Mouse (Mus musculus): ENCODE results near the gene Actg1.

DNA sequence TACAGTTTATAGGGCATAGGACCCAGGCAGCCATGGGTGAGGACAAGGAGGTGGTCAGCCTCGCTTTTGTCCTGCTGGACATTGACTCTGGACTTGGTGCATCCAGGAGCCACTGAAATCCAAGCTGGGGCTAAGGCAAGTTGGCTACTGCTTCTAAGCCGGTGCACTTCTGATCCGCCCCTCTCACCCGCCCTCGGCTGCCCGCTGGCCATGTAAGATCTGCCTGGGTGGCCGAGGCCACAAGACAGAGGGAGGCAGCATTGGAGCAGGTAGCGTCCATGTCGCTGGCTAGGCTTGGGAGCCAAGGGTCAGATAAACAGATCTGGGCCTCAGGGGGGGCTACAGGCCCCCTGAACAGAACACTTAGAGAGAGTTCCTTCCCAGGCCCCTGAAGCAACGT lies 13.0 kb upstream of the Actg1 start, which contains the start of gene Fscn2:
- TF ChIP-seq MYOG (IDR thresholded peaks at IDR 0.05; ENCODE audit: control insufficient read depth, extremely low read depth, insufficient read length): no peak
- no peak for TF ChIP-seq USF1 (IDR thresholded peaks at IDR 0.05; ENCODE audit: low read depth)
